Mouse (Mus musculus) megakaryocyte progenitor cell, adult 5-6 weeks (primary cell): ENCODE measurements around the gene Kctd14. TPM values are rescaled to one million over a fixed set of nuclear protein-coding genes. Genes with fewer than 3 reads are reported as not detected.

ENCODE experiments used
- ATAC-seq: replicated peaks from 2 replicates; pipeline ENCODE4 v1.8.0; 2016; ENCODE audit warnings: mild to moderate bottlenecking, moderate TSS enrichment, inconsistent platforms; ENCODE audit not compliant: poor library complexity
- total RNA-seq, 2 experiments: library from RNA; stranded (forward) in 1 of 2; stranded (reverse) in 1 of 2; fragments of 157-497, 149-512 nt in 1 of 2; fragments of 200-1000 nt in 1 of 2; gene quantifications; 2 replicates each; pipeline versions ENCODE4 v1.2.3 to v1.2.4; 2015 to 2017

The Kctd14 gene
- total RNA-seq, 2 experiments from 2014 or later, result 3.3 to 5.9 TPM

- peak; percentile 57 for ATAC-seq
Measured at GRCm38 (mm10) chr7:97434517-97434916, 16.6 kb upstream of the Kctd14 start.

- no peak for ATAC-seq
Measured at GRCm38 (mm10) chr7:97438986-97439385, 12.1 kb upstream of the Kctd14 start.

GRCm38 (mm10) chr7:97446171-97446925 lies 4.8 kb upstream of the Kctd14 start:
- peak; percentile 78 for ATAC-seq

- no peak for ATAC-seq
Measured at GRCm38 (mm10) chr7:97447050-97447531, 4.0 kb upstream of the Kctd14 start.

GRCm38 (mm10) chr7:97452196-97452595 lies 1.1 kb downstream of the Kctd14 start:
- no peak for ATAC-seq

- ATAC-seq, result peak; percentile 89
Measured at GRCm38 (mm10) chr7:97453141-97453921, 2.2 kb downstream of the Kctd14 start.

- ATAC-seq, result no peak
Measured at GRCm38 (mm10) chr7:97454795-97455194, 3.7 kb downstream of the Kctd14 start.

- ATAC-seq, result peak; percentile 21; the same call in 1 of the 2 replicates
Measured at GRCm38 (mm10) chr7:97455577-97455976, 4.5 kb downstream of the Kctd14 start.

GRCm38 (mm10) chr7:97473001-97473400 lies 21.9 kb downstream of the Kctd14 start:
- ATAC-seq, result no peak

GRCm38 (mm10) chr7:97479349-97479748 lies 28.2 kb downstream of the Kctd14 start:
- no peak for ATAC-seq

- no peak for ATAC-seq
Measured at GRCm38 (mm10) chr7:97480290-97480689, 29.2 kb downstream of the Kctd14 start.

GRCm38 (mm10) chr7:97480821-97481339 lies 29.8 kb downstream of the Kctd14 start, which contains the start of gene Ints4:
Gene Ints4, plus strand, starts transcription at chr7:97480956.
- ATAC-seq, result peak; percentile 99

- no peak for ATAC-seq
Measured at GRCm38 (mm10) chr7:97483378-97483777, 32.3 kb downstream of the Kctd14 start.

- ATAC-seq, result no peak
Measured at GRCm38 (mm10) chr7:97491157-97491556, 40.0 kb downstream of the Kctd14 start.

GRCm38 (mm10) chr7:97492420-97492819 lies 41.3 kb downstream of the Kctd14 start:
- peak; percentile 57 for ATAC-seq

- no peak for ATAC-seq
Measured at GRCm38 (mm10) chr7:97495052-97495451, 43.9 kb downstream of the Kctd14 start.

GRCm38 (mm10) chr7:97500555-97501209 lies 49.6 kb downstream of the Kctd14 start:
- no peak for ATAC-seq
